13 mouse cellular contexts compared by ENCODE assay signal in the genomic region with DNA sequence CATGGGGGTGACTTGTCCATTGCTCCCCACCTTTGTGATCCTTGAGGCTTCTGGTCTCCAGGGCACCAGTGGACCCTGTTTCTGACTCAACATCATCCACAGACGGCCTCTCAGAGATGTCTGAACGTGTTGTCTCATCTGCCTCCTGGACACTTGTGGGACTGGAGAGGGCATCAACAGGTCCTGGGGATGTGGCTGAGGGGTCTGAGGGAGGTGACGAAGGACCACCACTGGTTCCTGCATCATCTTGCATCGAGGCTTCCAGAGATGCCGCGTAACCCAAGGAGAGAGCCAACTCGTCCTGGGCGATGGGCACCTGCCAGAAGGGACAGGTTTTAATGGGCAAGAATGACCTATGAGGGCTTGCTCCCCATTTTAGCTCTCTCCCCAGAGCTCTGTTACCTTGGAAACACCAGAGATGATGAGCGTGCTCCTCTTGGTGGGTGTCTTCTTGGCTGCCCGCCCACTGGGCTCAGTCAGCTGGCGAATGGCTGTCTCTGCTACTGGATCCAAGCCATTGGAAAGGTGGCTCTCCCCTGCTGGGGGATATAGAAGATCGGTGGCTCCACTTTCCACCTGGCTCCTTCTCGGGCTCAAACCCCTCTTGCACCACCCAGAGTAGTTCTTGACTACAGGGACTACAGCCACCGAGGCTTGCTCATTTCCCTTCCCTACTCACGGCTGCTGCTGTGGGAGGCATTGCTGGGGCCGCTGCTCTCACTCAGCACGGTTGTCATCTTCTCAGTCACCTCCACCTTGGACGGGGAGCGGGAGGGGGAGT. TPM values are rescaled to one million over a fixed set of nuclear protein-coding genes. Genes with fewer than 3 reads are reported as not detected.
A peak's percentile ranks its signal among the peaks of the same experiment; 100 is the strongest.
DNase-seq lines count a peak whose midpoint lies in the region; ATAC-seq and TF ChIP-seq lines count a peak whose summit lies in the region.
"Had no signal": no experiment of that assay in that cellular context is flagged by ENCODE, and none has a peak within 500 bp of the region (broad histone marks: within the 10 kb centered on the region; RNA-seq: fewer than 3 reads in every experiment).

No protein-coding gene starts in this region.

- H3K4me2 ChIP-seq in forebrain, postnatal 0 days (ENCODE audit: low read depth), result no peak overlapping the region
- no peak overlapping the region for H3K4me2 ChIP-seq in forebrain, embryonic 12.5 days
- H3K4me2 ChIP-seq in kidney, embryonic 16.5 days (replicated peaks; ENCODE audit: low read depth, low read length), result no peak overlapping the region
- H3K4me2 ChIP-seq: hindbrain, embryonic 13.5 days had no signal

- no peak for ATAC-seq in forebrain, postnatal 0 days
- ATAC-seq in forebrain, embryonic 12.5 days (ENCODE audit: low FRiP score), result no peak
- ATAC-seq in kidney, embryonic 16.5 days (ENCODE audit: low FRiP score, low TSS enrichment), result no peak

- no peaks in the 10 kb centered on the region for H3K9me3 ChIP-seq in forebrain, postnatal 0 days (ENCODE audit: low read length)
- H3K9me3 ChIP-seq in forebrain, embryonic 12.5 days, result no peaks in the 10 kb centered on the region
- H3K9me3 ChIP-seq in kidney, embryonic 16.5 days (ENCODE audit: low read length), result no peaks in the 10 kb centered on the region
- H3K9me3 ChIP-seq: hindbrain, embryonic 13.5 days had no signal

- DNase-seq in forebrain, postnatal 0 days, result peak; percentile 37
- DNase-seq in frontal cortex, postnatal 14 days (ENCODE audit: low spot score in 2 of 2), result peak; percentile 72 to 73
- DNase-seq in left cerebral cortex, adult 2 months (ENCODE audit: extremely low spot score in 1 of 2, low spot score in 2 of 2), result peak; percentile 76 to 77
- peak; percentile 78 to 79 for DNase-seq in right cerebral cortex, postnatal 36 days (ENCODE audit: low spot score in 2 of 2)
- no peak for DNase-seq in kidney, postnatal 36 days
- no peak for DNase-seq in adrenal gland, postnatal 10 days
- DNase-seq: B cell, adult 2 months; heart, adult 18-20 months; kidney, postnatal 10 days; thymus, postnatal 4 days had no signal

- no peak overlapping the region for H3K9ac ChIP-seq in forebrain, postnatal 0 days
- H3K9ac ChIP-seq in forebrain, embryonic 12.5 days, result no peak overlapping the region
- H3K9ac ChIP-seq in kidney, embryonic 16.5 days (replicated peaks; ENCODE audit: low read length), result no peak overlapping the region
- H3K9ac ChIP-seq: hindbrain, embryonic 13.5 days had no signal

- intact Hi-C loops in left cerebral cortex, adult 2 months (cut with DNase I), result no loop called here

- no peak overlapping the region for H3K4me3 ChIP-seq in forebrain, postnatal 0 days (ENCODE audit: low read depth, low read length)
- H3K4me3 ChIP-seq in forebrain, embryonic 12.5 days (replicated peaks), result no peak overlapping the region
- H3K4me3 ChIP-seq in left cerebral cortex, adult 2 months, result no peak overlapping the region
- H3K4me3 ChIP-seq in kidney, embryonic 16.5 days (ENCODE audit: low read length), result no peak overlapping the region
- H3K4me3 ChIP-seq: hindbrain, embryonic 13.5 days had no signal

- peaks cover 54% of the 10 kb centered on the region for H3K36me3 ChIP-seq in forebrain, postnatal 0 days (ENCODE audit: insufficient read depth)
- H3K36me3 ChIP-seq in forebrain, embryonic 12.5 days (replicated peaks), result peaks cover 47% of the 10 kb centered on the region
- peaks cover 49% of the 10 kb centered on the region for H3K36me3 ChIP-seq in kidney, embryonic 16.5 days (ENCODE audit: insufficient read depth, low read length)

- no peak overlapping the region for H3K27ac ChIP-seq in forebrain, postnatal 0 days (ENCODE audit: low read depth, low read length)
- no peak overlapping the region; the same call in 1 of the 2 replicates for H3K27ac ChIP-seq in forebrain, embryonic 12.5 days
- peak overlapping the region; percentile 83 for H3K27ac ChIP-seq in left cerebral cortex, adult 2 months
- H3K27ac ChIP-seq in kidney, embryonic 16.5 days (ENCODE audit: low read length), result no peak overlapping the region
- H3K27ac ChIP-seq: hindbrain, embryonic 13.5 days had no signal

- no peak for TF ChIP-seq CTCF in forebrain, postnatal 0 days (IDR thresholded peaks at IDR 0.05; ENCODE audit: low read depth)
- no peak for TF ChIP-seq CTCF in left cerebral cortex, adult 2 months (IDR thresholded peaks at IDR 0.05)

- H3K4me1 ChIP-seq in forebrain, postnatal 0 days (ENCODE audit: insufficient read depth), result peaks cover 13% of the 10 kb centered on the region
- peaks cover 35% of the 10 kb centered on the region for H3K4me1 ChIP-seq in forebrain, embryonic 12.5 days
- H3K4me1 ChIP-seq in kidney, embryonic 16.5 days (ENCODE audit: insufficient read depth, low read length), result peaks cover 23% of the 10 kb centered on the region

- 64% methylated on average over 19 of the region's 19 CpGs for WGBS in forebrain, postnatal 0 days
- 74% methylated on average over 19 of the region's 19 CpGs for WGBS in forebrain, embryonic 12.5 days
- WGBS in kidney, embryonic 16.5 days, result 83% methylated on average over 19 of the region's 19 CpGs

- H3K27me3 ChIP-seq in forebrain, postnatal 0 days (ENCODE audit: insufficient read depth, low read length), result no peaks in the 10 kb centered on the region
- H3K27me3 ChIP-seq in forebrain, embryonic 12.5 days, result peaks cover 4% of the 10 kb centered on the region
- no peaks in the 10 kb centered on the region for H3K27me3 ChIP-seq in kidney, embryonic 16.5 days (ENCODE audit: insufficient read depth, low read length)
- H3K27me3 ChIP-seq: hindbrain, embryonic 13.5 days had no signal

RNA-seq across cellular contexts. Expression of a gene that starts 6.4 kb away (rescaled TPM):
- 42.9 and 54.2 TPM in 2 replicates for total RNA-seq in forebrain, postnatal 0 days (2014; rRNA removed)
- polyA plus RNA-seq in forebrain, postnatal 0 days (2015; fragmentation: Nextera tagmentation; extraction: Ambion mirVana), result 26.2 and 33.2 TPM in 2 replicates
- 16.5 and 16.9 TPM in 2 replicates for polyA plus RNA-seq in forebrain, embryonic 12.5 days (2016; fragmentation: Nextera tagmentation; extraction: Ambion mirVana)
- total RNA-seq in left cerebral cortex, adult 2 months (2021), result 100 to 1,000 TPM; 190 to 222 TPM
- polyA plus RNA-seq in kidney, embryonic 16.5 days (2015; fragmentation: Nextera tagmentation; extraction: Ambion mirVana), result 11.6 and 14.3 TPM in 2 replicates
- 10 to 100 TPM; 19.3 to 25.1 TPM for total RNA-seq in adrenal gland, postnatal 10 days (2021)

RNA-seq across cellular contexts. Expression of a gene that starts 8.2 kb away (rescaled TPM):
- total RNA-seq in forebrain, postnatal 0 days (2014; rRNA removed), result 24.4 and 29.5 TPM in 2 replicates
- polyA plus RNA-seq in forebrain, postnatal 0 days (2015; fragmentation: Nextera tagmentation; extraction: Ambion mirVana), result 10.7 and 14.2 TPM in 2 replicates
- polyA plus RNA-seq in forebrain, embryonic 12.5 days (2016; fragmentation: Nextera tagmentation; extraction: Ambion mirVana), result 34.6 and 35.5 TPM in 2 replicates
- total RNA-seq in left cerebral cortex, adult 2 months (2021), result 10 to 100 TPM; 28.9 to 29.3 TPM
- 27.2 and 31.1 TPM in 2 replicates for polyA plus RNA-seq in kidney, embryonic 16.5 days (2015; fragmentation: Nextera tagmentation; extraction: Ambion mirVana)
- total RNA-seq in adrenal gland, postnatal 10 days (2021), result 10 to 100 TPM; 17.3 to 24.4 TPM

RNA-seq across cellular contexts. Expression of a gene that starts 12.2 kb away (rescaled TPM):
- total RNA-seq in forebrain, postnatal 0 days (2014; rRNA removed), result 17.7 and 18.3 TPM in 2 replicates
- 30.1 and 30.6 TPM in 2 replicates for polyA plus RNA-seq in forebrain, postnatal 0 days (2015; fragmentation: Nextera tagmentation; extraction: Ambion mirVana)
- 38.9 and 39.3 TPM in 2 replicates for polyA plus RNA-seq in forebrain, embryonic 12.5 days (2016; fragmentation: Nextera tagmentation; extraction: Ambion mirVana)
- 10 to 100 TPM; 13.8 to 14.6 TPM for total RNA-seq in left cerebral cortex, adult 2 months (2021)
- 45.4 and 53.9 TPM in 2 replicates for polyA plus RNA-seq in kidney, embryonic 16.5 days (2015; fragmentation: Nextera tagmentation; extraction: Ambion mirVana)
- 10 to 100 TPM; 25.2 to 27.7 TPM for total RNA-seq in adrenal gland, postnatal 10 days (2021)

RNA-seq across cellular contexts. Expression of a gene that starts 20.8 kb away (rescaled TPM):
- total RNA-seq in forebrain, postnatal 0 days (2014; rRNA removed), result 97.8 and 109 TPM in 2 replicates
- polyA plus RNA-seq in forebrain, postnatal 0 days (2015; fragmentation: Nextera tagmentation; extraction: Ambion mirVana), result 143 and 149 TPM in 2 replicates
- 477 and 482 TPM in 2 replicates for polyA plus RNA-seq in forebrain, embryonic 12.5 days (2016; fragmentation: Nextera tagmentation; extraction: Ambion mirVana)
- 10 to 100 TPM; 46.1 to 53.2 TPM for total RNA-seq in left cerebral cortex, adult 2 months (2021)
- 353 and 432 TPM in 2 replicates for polyA plus RNA-seq in kidney, embryonic 16.5 days (2015; fragmentation: Nextera tagmentation; extraction: Ambion mirVana)
- total RNA-seq in adrenal gland, postnatal 10 days (2021), result 10 to 100 TPM; 87.2 to 99.6 TPM

RNA-seq across cellular contexts. Expression of a gene that starts 25.3 kb away (rescaled TPM):
- total RNA-seq in forebrain, postnatal 0 days (2014; rRNA removed), result 30.6 and 45.2 TPM in 2 replicates
- 15.2 and 20.4 TPM in 2 replicates for polyA plus RNA-seq in forebrain, postnatal 0 days (2015; fragmentation: Nextera tagmentation; extraction: Ambion mirVana)
- 10.1 and 12.4 TPM in 2 replicates for polyA plus RNA-seq in forebrain, embryonic 12.5 days (2016; fragmentation: Nextera tagmentation; extraction: Ambion mirVana)
- total RNA-seq in left cerebral cortex, adult 2 months (2021), result 10 to 100 TPM; 62.1 TPM
- 2.8 TPM in 2 replicates for polyA plus RNA-seq in kidney, embryonic 16.5 days (2015; fragmentation: Nextera tagmentation; extraction: Ambion mirVana)
- total RNA-seq in adrenal gland, postnatal 10 days (2021), result 10 to 100 TPM; 15.0 to 23.1 TPM

Comparison
In these comparisons a context has a peak if more than half of its experiments do, and no peak if none do; other contexts are left out.
1. DNase-seq: peak in forebrain, postnatal 0 days (single experiment), frontal cortex, postnatal 14 days (2 of 2), left cerebral cortex, adult 2 months (2 of 2) and right cerebral cortex, postnatal 36 days (2 of 2); none in kidney, postnatal 36 days (0 of 2) and adrenal gland, postnatal 10 days (single experiment).